Mouse (Mus musculus) urinary bladder, postnatal 4 days (tissue): Measurements from ENCODE around the gene Zbtb37.

Source experiments
- DNase-seq, 2 experiments: peaks; one replicate each; pipeline ENCODE4 v3.0.0; 2021 to 2022; ENCODE audit warnings: low spot score in 2 of 2

Zbtb37 gene

GRCm38 (mm10) chr1:161034435-161035280 lies at the start of gene Zbtb37:
TSS of gene Zbtb37 (minus strand) at chr1:161034849.
- DNase-seq, result peak; percentile 98 to 99

GRCm38 (mm10) chr1:161077243-161077642 lies 42.6 kb upstream of the Zbtb37 start:
- no peak for DNase-seq

DNA sequence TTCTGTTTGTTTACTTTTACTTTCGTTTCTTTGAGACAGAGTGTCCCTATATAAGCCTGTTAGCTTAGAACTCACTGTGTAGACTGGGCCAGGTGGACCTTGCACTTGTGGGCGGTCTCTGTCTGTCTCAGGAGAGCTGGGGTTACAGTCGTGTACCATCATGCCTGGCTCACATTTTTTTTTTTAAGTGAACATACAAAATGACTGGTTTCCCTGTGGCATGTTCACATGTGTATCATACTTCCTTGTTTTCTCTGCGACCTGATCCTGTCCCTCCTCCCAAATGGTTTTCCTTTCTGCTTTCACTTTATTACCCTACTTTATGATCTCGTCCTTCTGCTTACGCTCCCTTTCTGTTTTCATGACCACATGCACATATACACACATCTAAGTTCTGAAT lies 41.6 kb upstream of the Zbtb37 start:
- DNase-seq, result no peak

GRCm38 (mm10) chr1:161071272-161071620 lies 36.6 kb upstream of the Zbtb37 start:
- no peak for DNase-seq

DNA sequence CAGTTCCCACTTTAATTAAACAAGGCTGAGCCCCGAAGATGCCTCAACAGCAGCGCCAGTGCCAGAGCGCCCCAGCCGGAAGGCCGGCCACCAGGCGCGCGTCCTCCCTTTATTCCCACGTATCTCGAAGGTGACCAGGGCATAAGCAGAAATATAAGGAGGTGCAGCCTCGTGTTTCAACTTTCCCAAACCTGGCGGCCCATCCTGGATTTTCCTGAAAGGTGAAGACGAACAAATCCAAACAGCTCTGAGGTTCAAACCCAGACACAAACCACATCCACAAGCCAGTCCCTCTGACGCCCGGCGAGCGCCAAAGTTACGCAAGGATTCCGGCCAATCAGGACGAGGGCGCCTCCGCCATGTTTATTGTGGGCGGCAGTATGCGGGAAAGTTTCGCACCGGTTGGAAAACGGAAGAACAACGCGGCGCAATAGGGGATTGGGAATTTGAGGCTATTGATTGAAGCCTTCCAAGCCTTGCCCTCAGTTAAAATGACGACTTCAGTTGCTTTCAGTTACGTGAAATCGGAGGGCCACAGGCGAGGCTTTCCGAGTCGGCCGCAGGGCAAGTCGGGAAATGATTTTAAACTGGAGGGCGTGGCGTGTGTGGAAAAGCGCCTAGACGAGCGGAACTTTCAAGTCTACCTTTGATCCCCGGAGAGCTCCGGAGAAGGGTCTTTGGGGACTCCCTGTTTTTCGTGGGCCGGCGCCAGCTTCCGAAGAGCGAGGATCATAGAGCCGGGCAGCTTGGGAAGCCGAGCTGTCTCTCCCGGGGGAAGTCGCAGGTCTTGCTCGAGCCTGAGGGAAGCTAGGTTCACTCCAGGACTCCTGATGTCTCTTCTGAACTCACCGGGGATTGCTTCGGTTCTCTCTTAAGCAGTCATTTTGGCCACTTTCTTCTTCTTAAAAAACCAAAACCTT lies 36.0 kb upstream of the Zbtb37 start, which contains the start of the genes Dars2 and Cenpl:
TSS of gene Dars2 (minus strand) at position 307 of the 920 bp plus-strand sequence.
TSS of gene Cenpl (plus strand) at position 362 of the 920 bp plus-strand sequence.
- DNase-seq, result peak; percentile 93 to 95

DNA sequence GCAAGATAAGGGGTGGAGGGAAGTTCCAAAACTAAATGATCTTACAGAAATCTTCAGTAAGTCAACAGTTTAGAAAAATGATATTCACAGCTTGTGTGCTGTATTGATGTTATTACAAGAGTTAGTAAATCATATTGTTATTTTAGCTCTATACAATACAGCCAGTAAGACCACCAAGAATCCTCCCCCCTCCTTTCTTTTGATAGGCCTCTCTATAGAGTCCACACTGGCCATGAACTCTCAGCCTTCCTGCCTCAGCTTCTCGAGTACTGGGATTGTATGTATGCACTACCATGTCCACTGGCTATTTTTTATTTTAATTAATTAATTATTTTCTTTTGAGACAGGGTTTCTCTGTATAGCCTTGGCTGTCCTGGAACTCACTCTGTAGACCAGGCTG lies 28.7 kb upstream of the Zbtb37 start:
- DNase-seq, result no peak

GRCm38 (mm10) chr1:161057164-161057563 lies 22.5 kb upstream of the Zbtb37 start:
- DNase-seq, result no peak

DNA sequence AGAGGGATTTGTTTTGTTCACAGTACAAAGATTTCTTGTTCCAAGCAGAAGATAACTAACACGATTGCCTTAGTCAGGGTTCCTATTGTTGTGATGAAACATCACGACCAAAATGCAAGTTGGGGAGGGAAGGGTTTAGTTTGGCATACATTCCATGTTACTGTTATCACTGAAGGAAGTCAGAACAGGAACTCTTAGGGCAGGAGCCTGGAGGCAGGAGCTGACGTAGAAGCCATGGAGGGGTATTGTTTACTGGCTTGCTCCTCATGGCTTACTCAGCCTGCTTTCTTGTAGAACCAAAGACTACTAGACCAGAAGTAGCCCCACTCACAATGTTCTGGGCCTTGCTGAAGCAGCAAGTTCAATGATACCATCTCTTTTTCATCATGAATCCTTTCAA lies 12.3 kb upstream of the Zbtb37 start:
- DNase-seq, result no peak

DNA sequence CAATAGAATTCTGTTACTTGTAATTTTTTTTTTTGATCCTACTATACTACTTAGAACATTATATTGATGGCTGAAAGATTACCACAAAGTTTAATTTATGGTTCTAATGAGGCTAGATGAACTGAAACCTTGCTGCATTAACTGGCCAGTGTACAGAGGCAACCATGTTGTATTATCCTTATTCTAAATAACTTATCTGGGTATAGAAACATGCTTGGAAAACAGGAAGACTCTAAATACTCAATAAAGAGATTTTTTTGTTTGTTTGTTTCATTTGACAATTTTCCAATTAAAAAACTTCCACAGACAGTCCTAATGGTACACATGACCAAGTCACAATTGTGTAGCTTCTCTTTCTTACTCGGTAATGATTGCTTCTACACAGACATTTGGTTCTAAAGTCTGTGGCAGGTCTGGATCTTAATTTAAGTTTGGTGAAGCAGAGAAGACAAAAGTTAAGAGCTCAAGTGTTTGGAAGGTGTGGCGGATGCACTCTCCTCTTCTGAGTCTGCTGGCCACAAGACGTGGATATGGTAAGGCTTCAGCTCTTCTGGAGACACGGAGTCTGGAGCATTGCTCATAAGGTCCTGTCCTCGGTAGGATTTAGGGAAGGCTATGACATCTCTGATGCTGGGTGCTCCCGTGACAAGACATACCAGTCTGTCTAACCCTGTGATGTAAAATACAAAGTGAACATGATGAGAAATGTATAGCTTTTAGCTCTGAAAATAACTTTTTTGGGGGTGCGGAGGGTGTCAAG lies 6.8 kb upstream of the Zbtb37 start:
- DNase-seq, result no peak

- no peak for DNase-seq
Measured at GRCm38 (mm10) chr1:161040855-161041254, 6.2 kb upstream of the Zbtb37 start.

DNA sequence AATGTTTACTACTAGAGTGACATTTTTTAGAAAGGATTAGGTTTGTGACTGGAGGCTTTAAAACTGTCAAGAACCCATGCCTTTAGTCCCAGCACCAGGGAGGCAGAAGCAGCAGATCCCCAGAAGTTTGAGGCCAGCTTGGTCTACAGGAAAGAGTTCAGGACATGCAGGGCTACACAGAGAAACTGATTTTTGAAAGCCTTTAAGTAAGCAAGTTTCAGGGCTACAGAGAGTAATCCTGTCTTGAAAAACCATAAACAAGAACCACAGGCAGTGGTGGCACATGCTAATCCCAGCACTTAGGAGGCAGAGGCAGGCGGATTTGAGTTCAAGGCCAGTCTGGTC lies 5.7 kb upstream of the Zbtb37 start:
- DNase-seq, result no peak

DNA sequence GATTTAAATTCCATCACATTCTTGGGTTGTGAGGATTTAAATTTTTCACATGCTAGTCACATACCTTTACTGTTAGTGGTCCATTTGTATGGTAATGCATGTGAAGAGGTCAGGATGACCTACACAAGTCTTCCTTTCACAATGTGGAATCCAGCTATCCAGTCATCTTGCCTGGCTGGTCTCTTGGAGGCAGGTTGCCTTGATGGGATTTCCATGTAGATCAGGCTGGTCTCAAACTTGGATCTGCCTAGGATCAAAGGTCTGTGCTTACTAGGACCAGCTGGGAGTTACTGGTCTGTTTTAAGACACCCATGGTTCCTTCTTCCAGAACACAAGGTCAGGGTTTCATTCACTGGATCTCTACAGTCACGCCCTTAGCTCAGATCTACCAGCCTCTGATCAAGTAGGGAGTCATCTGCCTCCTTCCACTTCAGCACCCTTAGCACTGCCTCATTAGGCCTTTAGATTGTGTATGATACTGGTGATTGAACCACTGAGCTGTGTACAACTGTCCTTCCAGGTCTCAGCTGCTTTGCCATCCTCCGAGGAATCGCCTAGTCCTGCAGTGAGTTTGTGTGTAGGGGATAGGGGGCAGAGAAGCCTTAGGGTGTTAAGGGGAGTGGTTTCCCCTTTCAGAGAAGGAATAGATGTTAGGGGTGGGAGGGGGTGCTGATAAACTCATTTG lies 5.2 kb upstream of the Zbtb37 start:
- DNase-seq, result no peak

DNA sequence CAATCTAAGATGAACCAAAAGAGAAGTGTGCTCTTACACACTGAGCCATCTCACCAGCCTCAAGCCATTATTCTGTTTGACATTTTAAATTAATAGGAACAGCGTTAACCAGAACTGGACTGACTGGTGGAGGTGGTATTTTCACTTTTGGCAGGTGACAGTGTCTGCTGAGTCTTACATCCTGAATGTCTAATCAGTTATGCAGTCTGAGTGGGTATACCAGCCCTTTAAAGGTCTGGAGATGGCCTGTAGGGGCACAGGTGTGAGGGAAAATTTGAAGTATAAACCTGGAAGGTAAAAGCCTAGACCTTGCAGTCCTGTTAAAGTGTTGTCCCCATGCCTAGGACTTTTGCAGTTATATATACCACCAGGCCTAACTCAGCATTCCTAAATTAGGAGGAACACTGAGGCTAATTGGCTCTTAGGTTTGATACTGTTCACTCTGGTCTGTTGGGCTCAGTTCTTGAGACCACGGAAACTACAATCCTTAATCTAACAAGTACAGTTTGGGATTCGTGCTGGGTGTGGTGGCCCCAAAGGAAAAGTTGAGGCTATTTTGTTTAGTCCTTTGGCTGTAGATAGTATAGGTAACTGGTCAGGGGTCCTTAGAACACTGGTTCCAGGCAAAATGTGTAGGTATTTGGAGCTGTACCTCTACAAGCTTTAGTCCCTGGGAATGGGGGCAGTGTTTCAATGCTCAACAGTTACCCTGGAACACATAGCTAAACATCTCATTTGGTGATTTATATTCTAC lies 4.5 kb upstream of the Zbtb37 start:
- DNase-seq, result no peak

DNA sequence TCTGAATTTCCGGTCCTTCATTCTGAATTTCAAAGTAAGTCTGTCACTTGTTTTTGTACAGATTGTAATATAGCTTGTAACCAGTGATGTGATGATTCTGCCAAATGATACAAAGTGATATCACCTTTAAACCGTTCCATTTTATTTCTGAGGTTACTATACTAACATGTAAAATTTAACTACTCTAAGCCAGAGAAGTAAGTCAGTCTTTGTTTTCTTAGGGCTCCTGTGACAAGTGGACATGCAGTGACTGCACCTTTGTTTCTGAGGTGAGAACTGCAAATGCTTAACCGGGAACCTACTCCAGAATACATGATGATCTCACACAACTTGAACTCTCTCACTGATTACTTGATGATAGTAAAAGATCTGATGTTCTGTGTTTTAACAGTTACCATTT lies 3.4 kb upstream of the Zbtb37 start:
- no peak for DNase-seq

DNA sequence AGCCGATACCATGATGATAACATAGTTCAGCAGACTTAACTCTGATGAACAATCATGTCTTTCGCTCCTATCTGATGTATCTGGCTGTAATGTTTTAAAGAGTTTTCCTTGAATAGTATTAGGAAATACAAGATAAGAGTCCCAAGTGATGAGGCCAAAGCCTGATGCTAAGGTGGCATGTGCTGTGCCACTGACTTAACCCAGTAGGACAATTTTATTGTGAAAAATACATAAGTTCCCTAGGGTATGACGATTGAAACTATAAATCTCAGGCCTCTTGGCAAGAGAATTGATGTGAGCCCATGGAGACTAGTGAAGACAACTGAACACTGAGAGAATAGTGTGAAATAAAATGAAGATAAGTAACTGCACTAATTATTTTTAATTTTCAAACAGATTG lies 3.0 kb upstream of the Zbtb37 start:
- no peak for DNase-seq

- no peak for DNase-seq
Measured at GRCm38 (mm10) chr1:161037026-161037425, 2.4 kb upstream of the Zbtb37 start.

DNA sequence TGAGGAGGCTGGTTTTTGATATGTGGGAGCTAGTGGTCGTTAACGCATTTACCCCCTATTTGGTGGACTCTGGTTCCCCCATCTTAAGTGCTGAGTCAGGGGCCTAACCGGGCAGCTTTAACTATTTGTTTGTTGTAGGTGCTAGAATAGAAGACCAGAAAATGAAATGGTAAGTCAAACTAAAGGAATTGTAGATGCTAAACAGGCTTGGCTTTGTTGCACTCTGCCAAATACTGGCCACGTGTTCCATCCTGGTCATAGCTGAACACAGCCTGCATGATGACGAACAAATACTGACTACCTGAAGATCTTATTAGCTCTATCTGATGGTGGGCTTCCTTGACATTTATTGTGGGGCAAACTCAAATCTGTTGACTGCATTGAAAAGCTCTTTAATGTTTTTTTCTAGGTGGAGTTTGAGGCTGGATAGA lies 1.8 kb upstream of the Zbtb37 start:
- no peak for DNase-seq

DNA sequence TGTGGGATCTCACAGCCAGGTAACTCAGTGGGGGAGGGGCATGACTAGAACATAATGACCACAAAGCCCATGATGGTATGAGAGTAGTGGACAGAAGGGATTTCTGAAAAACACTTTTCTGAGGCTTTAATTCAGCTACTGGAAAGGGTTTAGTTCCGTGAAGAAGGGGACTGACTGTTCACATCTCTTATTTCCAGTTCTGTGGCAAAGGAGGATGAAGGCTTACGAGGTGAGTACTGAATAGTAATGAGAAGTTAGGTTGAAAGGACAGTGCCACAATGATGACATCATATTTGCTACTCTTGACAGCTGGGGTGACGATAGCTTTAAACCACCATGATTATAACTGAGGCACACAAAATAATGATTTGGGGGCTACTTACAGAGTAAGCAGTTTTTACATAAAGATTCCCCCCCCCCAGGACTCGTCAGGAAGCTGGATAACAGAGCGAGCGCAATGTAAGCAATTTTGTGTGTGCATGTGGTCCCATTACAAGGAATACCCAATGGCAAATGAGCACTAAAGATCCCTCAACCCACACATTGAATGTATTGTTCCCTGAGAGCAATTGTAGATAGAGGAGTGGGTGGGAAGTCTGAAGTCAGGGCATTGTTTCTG lies 1.2 kb upstream of the Zbtb37 start:
- DNase-seq, result no peak

- no peak for DNase-seq
Measured at GRCm38 (mm10) chr1:161035281-161035785, 684 bp upstream of the Zbtb37 start.

GRCm38 (mm10) chr1:161033856-161034434 lies 704 bp downstream of the Zbtb37 start:
- no peak for DNase-seq
